Mouse (Mus musculus) induced T-regulatory cell, adult 2 months (primary cell): ENCODE data around the gene Commd2.

Experiments used
- DNase-seq: peaks from one replicate; pipeline ENCODE4 v3.0.0-alpha.2; 2012; ENCODE audit warnings: low read depth

Gene Commd2

GRCm38 (mm10) chr3:57615652-57616051 is 35.9 kb downstream of the Commd2 start:
- DNase-seq: no peak

GRCm38 (mm10) chr3:57612430-57612997 is 39.0 kb downstream of the Commd2 start:
- no peak for DNase-seq

GRCm38 (mm10) chr3:57611776-57612175 is 39.7 kb downstream of the Commd2 start:
- no peak for DNase-seq

- DNase-seq: no peak
Observed at GRCm38 (mm10) chr3:57604618-57605015, 46.9 kb downstream of the Commd2 start.

GRCm38 (mm10) chr3:57603891-57604617 is 47.5 kb downstream of the Commd2 start:
- no peak for DNase-seq

- no peak for DNase-seq
Observed at GRCm38 (mm10) chr3:57602610-57603009, 48.9 kb downstream of the Commd2 start.

- DNase-seq: no peak
Observed at GRCm38 (mm10) chr3:57596566-57596965, 54.9 kb downstream of the Commd2 start.

GRCm38 (mm10) chr3:57595506-57595905 is 56.0 kb downstream of the Commd2 start:
- DNase-seq: no peak
